Mouse (Mus musculus) cerebellum, postnatal 10 days (tissue): ENCODE results near the gene Clic4.

ENCODE experiments used
- DNase-seq, 2 experiments: peaks; one replicate each; pipeline ENCODE4 v3.0.0; 2021; ENCODE audit warnings: mixed read lengths in 2 of 2

Gene Clic4

GRCm38 (mm10) chr4:135179077-135179481 lies 93.5 kb downstream of the Clic4 start:
- DNase-seq, result peak; percentile 59 to 66

GRCm38 (mm10) chr4:135177568-135177967 lies 95.0 kb downstream of the Clic4 start:
- DNase-seq, result no peak

- DNase-seq, result peak in 1 of 2 experiments; percentile 48
Observed at GRCm38 (mm10) chr4:135175406-135176120, 97.1 kb downstream of the Clic4 start.

GRCm38 (mm10) chr4:135171304-135171875 lies 101.2 kb downstream of the Clic4 start:
- DNase-seq, result no peak

GRCm38 (mm10) chr4:135169501-135169900 lies 103.1 kb downstream of the Clic4 start:
- no peak for DNase-seq

- no peak for DNase-seq
Observed at GRCm38 (mm10) chr4:135169096-135169495, 103.5 kb downstream of the Clic4 start.

- no peak for DNase-seq
Observed at GRCm38 (mm10) chr4:135167816-135168527, 104.6 kb downstream of the Clic4 start.

GRCm38 (mm10) chr4:135166413-135167225 lies 106.0 kb downstream of the Clic4 start:
- DNase-seq, result peak in 1 of 2 experiments; percentile 42

- DNase-seq, result no peak
Observed at GRCm38 (mm10) chr4:135165761-135166160, 106.9 kb downstream of the Clic4 start.
